Mouse (Mus musculus): ENCODE measurements around the gene Ntrk2.

- no peak for TF ChIP-seq POLR2A (IDR thresholded peaks at IDR 0.05; ENCODE audit: extremely low read depth, insufficient read depth, low read length)
- TF ChIP-seq CTCF (IDR thresholded peaks at IDR 0.05; ENCODE audit: extremely low read depth, insufficient read depth, low read length), result no peak
Observed at GRCm38 (mm10) chr13:59146616-59147015, 340.2 kb downstream of the Ntrk2 start.
